10 mouse cellular contexts compared by ENCODE assay signal in genomic region chr10:121430764-121431540, GRCm38 (mm10). TPM values are rescaled to one million over a fixed set of nuclear protein-coding genes. Genes with fewer than 3 reads are reported as not detected.
DNase-seq lines count a peak whose midpoint lies in the region; ATAC-seq and TF ChIP-seq lines count a peak whose summit lies in the region.
"Had no signal": no experiment of that assay in that cellular context is flagged by ENCODE, and none has a peak within 500 bp of the region (broad histone marks: within the 10 kb centered on the region; RNA-seq: fewer than 3 reads in every experiment).

No protein-coding gene starts in this region.

- ATAC-seq in heart, embryonic 14.5 days (ENCODE audit: insufficient number of reproducible peaks, insufficient read depth, low FRiP score, low read depth): no peak
- no peak for ATAC-seq in liver, embryonic 14.5 days (ENCODE audit: insufficient read depth)
- no peak for ATAC-seq in monocyte, adult 5-6 weeks (replicated peaks; ENCODE audit: insufficient number of reproducible peaks, low FRiP score, low TSS enrichment, poor library complexity, severe bottlenecking)

- H3K36me3 ChIP-seq in liver, adult 2 months (ENCODE audit: control insufficient read depth, insufficient read depth, low read length): no peaks in the 10 kb centered on the region
- H3K36me3 ChIP-seq in heart, embryonic 14.5 days (ENCODE audit: control insufficient read depth, insufficient read depth, low read length): no peaks in the 10 kb centered on the region
- no peaks in the 10 kb centered on the region for H3K36me3 ChIP-seq in liver, embryonic 14.5 days (replicated peaks; ENCODE audit: control insufficient read depth, insufficient read depth, low read depth)

- no peak for TF ChIP-seq CTCF in gastrocnemius, adult 2 months (IDR thresholded peaks at IDR 0.05)
- no peak for TF ChIP-seq CTCF in liver, adult 2 months (IDR thresholded peaks at IDR 0.05; ENCODE audit: low read depth, low read length)
- TF ChIP-seq CTCF in liver, embryonic 14.5 days (IDR thresholded peaks at IDR 0.05; ENCODE audit: low read depth): no peak

- peaks cover 66% of the 10 kb centered on the region for H3K4me1 ChIP-seq in liver, adult 2 months (ENCODE audit: control insufficient read depth, insufficient read depth, low read length)
- H3K4me1 ChIP-seq in heart, embryonic 14.5 days (ENCODE audit: control insufficient read depth in 2 of 2, insufficient read depth in 2 of 2, low read length in 2 of 2): peaks cover 71 to 94% of the 10 kb centered on the region in 2 experiments
- H3K4me1 ChIP-seq in liver, embryonic 14.5 days (replicated peaks; ENCODE audit: control insufficient read depth in 2 of 2, insufficient read depth in 2 of 2, low read length in 1 of 2): peaks cover 21 to 56% of the 10 kb centered on the region in 2 experiments

- peak overlapping the region; percentile 86 for H3K27ac ChIP-seq in gastrocnemius, adult 2 months
- H3K27ac ChIP-seq in liver, adult 2 months (replicated peaks; ENCODE audit: insufficient read depth, low read depth, low read length): peak overlapping the region; percentile 89
- H3K27ac ChIP-seq in heart, embryonic 14.5 days (replicated peaks in 1 of 2; ENCODE audit: control insufficient read depth in 1 of 2, insufficient read depth in 1 of 2, low read depth in 2 of 2, low read length in 2 of 2): peak overlapping the region; percentile 97 to 99
- no peak overlapping the region for H3K27ac ChIP-seq in liver, embryonic 14.5 days

- WGBS in liver, adult 2 months: 20% methylated on average over 15 of the region's 15 CpGs
- 52% methylated on average over 15 of the region's 15 CpGs for WGBS in heart, embryonic 14.5 days
- WGBS in liver, embryonic 14.5 days (ENCODE audit: insufficient replicate concordance): 59% methylated on average over 15 of the region's 15 CpGs

- H3K27me3 ChIP-seq in liver, adult 2 months (ENCODE audit: control insufficient read depth, insufficient read depth, low read length): no peaks in the 10 kb centered on the region
- no peaks in the 10 kb centered on the region for H3K27me3 ChIP-seq in heart, embryonic 14.5 days (ENCODE audit: control insufficient read depth, insufficient read depth, low read length)
- no peaks in the 10 kb centered on the region for H3K27me3 ChIP-seq in liver, embryonic 14.5 days (ENCODE audit: control insufficient read depth, insufficient read depth, low read length)

- H3K79me2 ChIP-seq in liver, adult 2 months (ENCODE audit: control insufficient read depth, insufficient read depth, low read length): peaks cover 28% of the 10 kb centered on the region; the same call in 1 of the 2 replicates

- intact Hi-C loops in gastrocnemius, adult 2 months (cut with DNase I): no loop called here
- intact Hi-C loops in gastrocnemius, postnatal 14 days (cut with DNase I; ENCODE audit: low total_unique reads): no loop called here

- no peak overlapping the region for H3K4me2 ChIP-seq in heart, embryonic 14.5 days (ENCODE audit: low read length)
- H3K4me2 ChIP-seq in liver, embryonic 14.5 days (ENCODE audit: low read depth): peak overlapping the region; percentile 44; the same call in 1 of the 2 replicates

- H3K9me3 ChIP-seq in heart, embryonic 14.5 days (ENCODE audit: control insufficient read depth, low read length): no peaks in the 10 kb centered on the region
- no peaks in the 10 kb centered on the region for H3K9me3 ChIP-seq in liver, embryonic 14.5 days (ENCODE audit: control insufficient read depth, low read length)

- DNase-seq in gastrocnemius, adult 2 months: no peak
- DNase-seq in gastrocnemius, postnatal 14 days: no peak
- peak; percentile 63 for DNase-seq in liver, adult 2 months (ENCODE audit: extremely low read depth, low read depth, low spot score)
- DNase-seq in liver: no peak
- no peak for DNase-seq in liver, embryonic 14.5 days (ENCODE audit: low read depth in 3 of 3, low spot score in 3 of 3)
- DNase-seq in adrenal gland, adult 18-20 months (ENCODE audit: low spot score in 2 of 2): no peak
- DNase-seq: B cell, adult 2 months; gastrocnemius, postnatal 36 days had no signal

- no peak overlapping the region for H3K9ac ChIP-seq in liver, adult 2 months (ENCODE audit: low read depth, low read length)
- peak overlapping the region; percentile 46 for H3K9ac ChIP-seq in heart, embryonic 14.5 days (ENCODE audit: low read length)
- no peak overlapping the region for H3K9ac ChIP-seq in liver, embryonic 14.5 days (replicated peaks)

- H3K4me3 ChIP-seq in gastrocnemius, adult 2 months: peak overlapping the region; percentile 64
- H3K4me3 ChIP-seq in liver, adult 2 months (ENCODE audit: insufficient read depth, low read depth, low read length): no peak overlapping the region
- no peak overlapping the region for H3K4me3 ChIP-seq in heart, embryonic 14.5 days (ENCODE audit: control insufficient read depth in 1 of 2, insufficient read depth in 1 of 2, low read depth in 1 of 2, low read length in 2 of 2)
- H3K4me3 ChIP-seq in liver, embryonic 14.5 days (ENCODE audit: insufficient read depth in 1 of 2, low read depth in 2 of 2, low read length in 2 of 2): no peak overlapping the region

- TF ChIP-seq POLR2A in liver, adult 2 months (IDR thresholded peaks at IDR 0.05; ENCODE audit: extremely low read depth, insufficient read depth, low read length): no peak

- no peak for TF ChIP-seq EP300 in liver, embryonic 14.5 days (IDR thresholded peaks at IDR 0.05; ENCODE audit: low read depth)

RNA-seq across cellular contexts. Expression of gene Rassf3, which starts 45.2 kb away (rescaled TPM):
- 10 to 100 TPM; 29.2 to 47.3 TPM for total RNA-seq in gastrocnemius, adult 2 months (2021)
- 10 to 100 TPM; 40.2 to 42.2 TPM for total RNA-seq in gastrocnemius, postnatal 14 days (2021)
- 13.4 and 18.7 TPM in 2 replicates for total RNA-seq in liver, adult 2 months (2014; rRNA removed)
- polyA plus RNA-seq in liver, adult 2 months (2012; rRNA removed): 20.0 and 22.2 TPM in 2 replicates
- polyA plus RNA-seq in heart, embryonic 14.5 days (2014; fragmentation: Nextera tagmentation; extraction: Ambion mirVana): 25.1 and 25.3 TPM in 2 replicates
- polyA plus RNA-seq in liver, embryonic 14.5 days (2012; rRNA removed): 5.7 and 8.6 TPM in 2 replicates
- polyA plus RNA-seq in liver, embryonic 14.5 days (2014; fragmentation: Nextera tagmentation; extraction: Ambion mirVana): 7.9 and 10.8 TPM in 2 replicates
- total RNA-seq in monocyte, adult 5-6 weeks (2017): 80.1 to 98.6 TPM (median 93.0 TPM) in 3 replicates
- 10 to 100 TPM; 39.2 to 44.8 TPM for total RNA-seq in adrenal gland, adult 18-20 months (2021)
